Mouse (Mus musculus) limb, embryonic 10.5 days (tissue): ENCODE data around the gene Klf17. TPM values are rescaled to one million over a fixed set of nuclear protein-coding genes. Genes with fewer than 3 reads are reported as not detected.

ENCODE experiments used
- DNase-seq: peaks from one replicate; pipeline ENCODE4 v3.0.0-alpha.2; 2017; ENCODE audit warnings: low spot score
- H3K27ac ChIP-seq: fragments of 300-500 bp; sonication (generic); 2 replicates; pipeline ENCODE4 v1.5.1; 2016; ENCODE audit warnings: mild to moderate bottlenecking
- H3K27me3 ChIP-seq: fragments of 300-500 bp; sonication (generic); 2 replicates; pipeline ENCODE4 v1.6.1; 2016; ENCODE audit warnings: low read depth, mild to moderate bottlenecking; ENCODE audit not compliant: poor library complexity, severe bottlenecking
- H3K36me3 ChIP-seq: fragments of 300-500 bp; sonication (generic); 2 replicates; pipeline ENCODE4 v1.6.1; 2016; ENCODE audit warnings: mild to moderate bottlenecking, moderate library complexity
- H3K4me1 ChIP-seq: fragments of 300-500 bp; sonication (generic); 2 replicates; pipeline ENCODE4 v1.6.1; 2016
- H3K4me3 ChIP-seq: fragments of 300-500 bp; sonication (generic); 2 replicates; pipeline ENCODE4 v1.5.1; 2016; ENCODE audit warnings: mild to moderate bottlenecking, moderate library complexity
- H3K9me3 ChIP-seq: fragments of 300-500 bp; sonication (generic); replicated peaks from 2 replicates; pipeline ENCODE4 v1.6.1; 2016; ENCODE audit warnings: mild to moderate bottlenecking
- WGBS: fragments of 180-500 bp; shearing (Covaris S2); methylation state at CpG from one replicate; pipeline ENCODE4 v1.1.7; 2016; 5-methylcytosine and 5-hydroxymethylcytosine counted together
- polyA plus RNA-seq: library from polyadenylated mRNA; unstranded; fragments of >200 nt; fragmentation: Nextera tagmentation; extraction: Ambion mirVana; gene quantifications from 2 replicates; pipeline ENCODE4 v1.2.1, GENCODE M21; 2016

Klf17 gene
- polyA plus RNA-seq, 1 experiment from 2014 or later, result 0.06 TPM

- Histone ChIP-seq H3K27ac (no peak overlapping the region), H3K27me3 (no peaks in the 10 kb centered on the region), H3K9me3 (no peaks in the 10 kb centered on the region), H3K4me3 (no peak overlapping the region), H3K36me3 (no peaks in the 10 kb centered on the region), H3K4me1 (no peaks in the 10 kb centered on the region)
- 80% methylated on average over 3 of the region's 3 CpGs for WGBS
- DNase-seq, result no peak
Measured at GRCm38 (mm10) chr4:117731926-117732325, 33.5 kb downstream of the Klf17 start.

DNA sequence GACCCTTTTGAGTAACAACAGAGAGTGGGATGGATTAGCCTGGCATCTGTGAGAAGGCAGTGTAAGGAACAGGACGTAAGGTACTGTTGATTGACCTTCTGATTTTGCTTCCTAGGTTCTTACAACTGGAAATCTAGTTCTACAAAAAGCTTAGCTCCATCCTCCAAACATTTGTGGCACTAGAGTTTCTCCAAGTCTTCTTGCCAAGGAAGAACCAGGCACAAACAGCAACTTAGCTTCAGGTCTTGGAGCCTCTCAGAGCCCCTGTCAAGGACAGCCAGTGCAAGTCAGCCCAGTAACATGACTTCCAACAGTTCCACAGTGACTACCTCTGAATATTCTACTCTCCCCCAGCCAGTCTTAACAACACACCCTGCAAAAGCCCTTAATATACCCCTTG lies 41.3 kb downstream of the Klf17 start, which contains the start of gene Gm12845:
Gene Gm12845 (plus strand): TSS at position 301 of the 400 bp plus-strand sequence.
- 98% methylated on average over 1 of the region's 1 CpGs for WGBS
- no peaks in the 10 kb centered on the region for H3K36me3 ChIP-seq
- H3K9me3 ChIP-seq, result no peaks in the 10 kb centered on the region
- no peaks in the 10 kb centered on the region for H3K27me3 ChIP-seq
- H3K27ac ChIP-seq, result no peak within 1 kb of the TSS
- no peak for DNase-seq
- no peaks in the 10 kb centered on the region for H3K4me1 ChIP-seq
- H3K4me3 ChIP-seq, result no peak within 1 kb of the TSS

- Histone ChIP-seq H3K27me3 (no peaks in the 10 kb centered on the region), H3K36me3 (no peaks in the 10 kb centered on the region), H3K27ac (no peak overlapping the region), H3K9me3 (no peaks in the 10 kb centered on the region), H3K4me1 (no peaks in the 10 kb centered on the region), H3K4me3 (no peak overlapping the region)
- WGBS, result 80% methylated on average over 6 of the region's 6 CpGs
- DNase-seq, result no peak
Measured at GRCm38 (mm10) chr4:117713303-117714098, 51.9 kb downstream of the Klf17 start.

GRCm38 (mm10) chr4:117712314-117712713 lies 53.1 kb downstream of the Klf17 start:
- no peak for DNase-seq
- H3K4me1 ChIP-seq, result no peaks in the 10 kb centered on the region
- H3K27ac ChIP-seq, result no peak overlapping the region
- no peaks in the 10 kb centered on the region for H3K9me3 ChIP-seq
- WGBS, result 90% methylated on average over 3 of the region's 3 CpGs
- no peaks in the 10 kb centered on the region for H3K36me3 ChIP-seq
- no peaks in the 10 kb centered on the region for H3K27me3 ChIP-seq
- H3K4me3 ChIP-seq, result no peak overlapping the region

DNA sequence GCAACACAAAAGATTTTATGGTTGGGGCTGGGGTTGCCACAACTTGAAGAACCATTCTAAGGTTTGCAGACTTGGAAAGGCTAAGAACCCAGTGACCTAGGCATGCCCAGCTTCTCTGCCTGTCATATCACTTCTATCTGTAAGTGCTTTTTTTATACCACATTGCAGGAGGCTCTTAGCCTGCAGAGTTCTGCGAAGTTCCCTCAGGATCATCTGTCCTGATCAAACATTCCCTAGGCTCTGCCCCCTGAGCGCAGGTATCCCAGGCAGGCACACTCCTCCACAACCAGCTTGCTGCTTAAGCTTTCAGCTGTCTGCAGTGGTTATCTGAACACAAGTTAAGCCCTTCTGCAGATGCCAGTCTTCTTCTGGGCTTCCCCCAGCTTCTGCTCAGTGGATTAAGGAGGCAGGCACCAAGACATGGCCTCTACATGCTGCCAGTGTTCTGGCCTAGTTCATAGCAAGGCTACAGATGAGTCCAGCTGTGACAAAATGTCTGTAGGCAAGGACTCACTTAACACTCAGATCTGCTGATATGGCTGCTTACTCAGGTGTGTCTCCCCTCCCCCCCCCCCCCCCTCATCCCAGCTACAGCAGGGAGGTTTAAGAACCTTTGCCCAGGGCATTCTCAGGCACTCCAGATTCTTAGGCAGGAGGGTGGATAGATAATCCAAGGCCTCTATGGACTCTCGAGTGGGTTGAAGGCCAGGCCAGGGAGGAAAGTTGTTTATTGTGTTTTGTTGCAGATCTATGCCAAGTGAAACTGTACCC lies 56.5 kb downstream of the Klf17 start:
- peaks cover 7% of the 10 kb centered on the region; the same call in 1 of the 2 replicates for H3K4me1 ChIP-seq
- no peaks in the 10 kb centered on the region for H3K9me3 ChIP-seq
- H3K27ac ChIP-seq, result no peak overlapping the region
- H3K27me3 ChIP-seq, result no peaks in the 10 kb centered on the region
- 74% methylated on average over 3 of the region's 3 CpGs for WGBS
- no peak for DNase-seq
- H3K36me3 ChIP-seq, result no peaks in the 10 kb centered on the region
- H3K4me3 ChIP-seq, result no peak overlapping the region

Other genes starting within 250 kb of the Klf17 start
- gene Eri3, start 215.3 kb downstream of the Klf17 start, polyA plus RNA-seq, result 114 and 147 TPM in 2 replicates
- 89.7 and 92.2 TPM in 2 replicates for gene Dmap1, start 83.4 kb downstream of the Klf17 start, polyA plus RNA-seq
- not detected in 2 replicates for gene Gm12845, start 41.2 kb downstream of the Klf17 start, polyA plus RNA-seq
- gene Slc6a9, start 68.9 kb upstream of the Klf17 start, polyA plus RNA-seq, result 9.4 and 10.3 TPM in 2 replicates
- 0.96 and 1.3 TPM in 2 replicates for gene Ccdc24, start 106.9 kb upstream of the Klf17 start, polyA plus RNA-seq
- 22.8 and 26.2 TPM in 2 replicates for gene B4galt2, start 117.8 kb upstream of the Klf17 start, polyA plus RNA-seq
- 143 and 147 TPM in 2 replicates for gene Atp6v0b, start 121.7 kb upstream of the Klf17 start, polyA plus RNA-seq
- gene Dph2, start 126.4 kb upstream of the Klf17 start, polyA plus RNA-seq, result 22.7 and 25.1 TPM in 2 replicates
- 56.0 and 56.7 TPM in 2 replicates for gene Ipo13, start 149.4 kb upstream of the Klf17 start, polyA plus RNA-seq
- gene Artn, start 164.1 kb upstream of the Klf17 start, polyA plus RNA-seq, result 6.5 and 13.5 TPM in 2 replicates